Mouse (Mus musculus) cerebellum, adult 2 months (tissue): ENCODE measurements at regions not wholly inside any gene's neighbourhood (a gene's known extent, or its start where the extent isn't known, plus 50 kb on each side); places are given as distances from the start of the nearest gene placed in this dataset.

Experiments used
- DNase-seq, 2 experiments: peaks; one replicate each; pipeline ENCODE4 v3.0.0; 2021
- H3K27ac ChIP-seq: fragments of 200-500 bp; 2 replicates; pipeline ENCODE4 v1.5.1; 2012; ENCODE audit warnings: low read length, control low read depth, inconsistent platforms; ENCODE audit not compliant: insufficient read depth
- H3K27me3 ChIP-seq: fragments of 200-500 bp; 2 replicates; pipeline ENCODE4 v1.6.1; 2012; ENCODE audit warnings: inconsistent platforms, mild to moderate bottlenecking, low read length, moderate library complexity; ENCODE audit not compliant: control insufficient read depth, insufficient read depth
- H3K4me1 ChIP-seq: fragments of 200-500 bp; 2 replicates; pipeline ENCODE4 v1.6.1; 2011; ENCODE audit warnings: low read length; ENCODE audit not compliant: control insufficient read depth, insufficient read depth
- H3K4me3 ChIP-seq: fragments of 200-500 bp; replicated peaks from 2 replicates; pipeline ENCODE3; 2011; ENCODE audit warnings: mild to moderate bottlenecking, low read depth, low read length, control low read depth; ENCODE audit not compliant: insufficient read depth
- CTCF ChIP-seq: fragments of 200-500 bp; IDR thresholded peaks from 2 replicates; pipeline ENCODE4 v1.5.1; 2011; ENCODE audit warnings: low read depth, mild to moderate bottlenecking, control low read depth, low read length, moderate library complexity, borderline replicate concordance; ENCODE audit not compliant: insufficient read depth
- POLR2A ChIP-seq: fragments of 200-500 bp; IDR thresholded peaks from 2 replicates; pipeline ENCODE4 v1.6.1; 2011; ENCODE audit warnings: low read length, control low read depth, borderline replicate concordance; ENCODE audit not compliant: insufficient read depth
- WGBS: fragments of 180-500 bp; shearing (Covaris S2); methylation state at CpG from one replicate; pipeline ENCODE4 v1.1.7; 2018; 5-methylcytosine and 5-hydroxymethylcytosine counted together

GRCm38 (mm10) chr3:48771709-48772108 is 985.4 kb downstream of the Pcdh18 start:
- no peaks in the 10 kb centered on the region for H3K27me3 ChIP-seq
- no peak for TF ChIP-seq CTCF
- TF ChIP-seq POLR2A, result no peak
- H3K27ac ChIP-seq, result no peak overlapping the region
- no peak for DNase-seq
- H3K4me1 ChIP-seq, result no peaks in the 10 kb centered on the region
- WGBS, result 92% methylated on average over 4 of the region's 4 CpGs
- no peak overlapping the region for H3K4me3 ChIP-seq
